Comparison of ENCODE assay signal across 8 mouse cellular contexts in the genomic region with DNA sequence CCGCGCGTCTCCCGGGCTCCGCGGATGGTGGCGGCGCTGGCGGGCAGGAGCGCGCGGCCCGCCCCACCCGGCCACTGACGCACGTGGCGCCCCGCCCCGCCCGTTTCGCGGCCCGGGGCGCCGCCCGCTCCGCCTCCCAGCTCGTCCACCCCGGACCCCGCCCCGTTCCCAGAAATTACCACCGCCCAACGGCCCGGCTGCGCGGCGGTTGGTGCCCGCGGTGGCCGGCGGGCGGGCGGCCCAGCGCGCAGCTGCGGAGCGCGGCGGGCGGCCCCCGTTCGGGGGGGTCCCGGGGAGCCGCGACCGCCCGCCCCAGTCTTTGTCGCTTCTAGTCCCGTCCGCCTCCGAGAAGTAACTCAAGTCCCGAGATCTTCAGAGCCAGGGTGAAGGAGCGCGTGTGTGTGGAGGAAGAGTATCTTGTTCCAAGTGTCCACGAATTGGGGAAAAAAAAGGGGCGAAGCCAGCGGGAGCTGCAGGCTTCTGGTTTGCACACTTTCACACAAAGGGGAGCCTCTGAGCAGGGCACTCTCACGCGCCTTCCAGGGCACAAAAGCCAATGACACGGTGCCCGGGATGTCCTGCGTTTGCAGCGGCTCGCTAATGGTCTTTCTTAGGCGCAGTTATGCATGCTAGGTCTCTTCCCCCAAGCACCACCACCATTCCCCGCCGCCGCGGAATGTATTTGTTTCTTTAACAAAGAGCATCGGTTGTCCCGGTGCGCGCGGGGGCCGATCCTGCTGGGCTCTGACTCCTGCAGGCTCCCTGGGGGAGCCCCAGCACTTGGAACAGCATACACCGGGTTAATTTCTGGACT. TPM values are rescaled to one million over a fixed set of nuclear protein-coding genes. Genes with fewer than 3 reads are reported as not detected.
DNase-seq lines count a peak whose midpoint lies in the region; ATAC-seq and TF ChIP-seq lines count a peak whose summit lies in the region.

No protein-coding gene starts in this region.

- H3K4me1 ChIP-seq in embryonic facial prominence, embryonic 14.5 days (ENCODE audit: control insufficient read depth, insufficient read depth, low read length): no peaks in the 10 kb centered on the region
- no peaks in the 10 kb centered on the region for H3K4me1 ChIP-seq in midbrain, postnatal 0 days (ENCODE audit: insufficient read depth, low read length)

- H3K27ac ChIP-seq in embryonic facial prominence, embryonic 14.5 days (replicated peaks; ENCODE audit: low read depth, low read length): peak overlapping the region; percentile 96
- peak overlapping the region; percentile 88 for H3K27ac ChIP-seq in midbrain, postnatal 0 days (ENCODE audit: low read depth, low read length)

- WGBS in embryonic facial prominence, embryonic 14.5 days: 1% methylated on average over 28 of the region's 86 CpGs
- WGBS in midbrain, postnatal 0 days: under 1% methylated on average over 42 of the region's 86 CpGs

- peak overlapping the region; percentile 70 for H3K4me2 ChIP-seq in embryonic facial prominence, embryonic 14.5 days (ENCODE audit: low read depth, low read length)
- H3K4me2 ChIP-seq in midbrain, postnatal 0 days (ENCODE audit: low read depth, low read length, poor library complexity, severe bottlenecking): peak overlapping the region; percentile 93

- peak; percentile 83 for ATAC-seq in embryonic facial prominence, embryonic 14.5 days (ENCODE audit: low read depth)
- ATAC-seq in midbrain, postnatal 0 days (ENCODE audit: low FRiP score): peak; percentile 82

- no peaks in the 10 kb centered on the region for H3K36me3 ChIP-seq in embryonic facial prominence, embryonic 14.5 days (ENCODE audit: control insufficient read depth, insufficient read depth, low read length)
- no peaks in the 10 kb centered on the region for H3K36me3 ChIP-seq in midbrain, postnatal 0 days (ENCODE audit: insufficient read depth, low read length)

- no peaks in the 10 kb centered on the region for H3K27me3 ChIP-seq in embryonic facial prominence, embryonic 14.5 days (replicated peaks; ENCODE audit: control insufficient read depth, insufficient read depth, low read length)
- H3K27me3 ChIP-seq in midbrain, postnatal 0 days (ENCODE audit: insufficient read depth, low read length): no peaks in the 10 kb centered on the region

- no peak for TF ChIP-seq CTCF in midbrain, postnatal 0 days (IDR thresholded peaks at IDR 0.05)

- H3K4me3 ChIP-seq in embryonic facial prominence, embryonic 14.5 days (ENCODE audit: low read depth, low read length): peak overlapping the region; percentile 91
- H3K4me3 ChIP-seq in midbrain, postnatal 0 days (ENCODE audit: low read depth, low read length): peak overlapping the region; percentile 94

- H3K9me3 ChIP-seq in embryonic facial prominence, embryonic 14.5 days (ENCODE audit: control insufficient read depth, low read length): no peaks in the 10 kb centered on the region
- no peaks in the 10 kb centered on the region for H3K9me3 ChIP-seq in midbrain, postnatal 0 days (ENCODE audit: low read length)

- H3K9ac ChIP-seq in embryonic facial prominence, embryonic 14.5 days (ENCODE audit: low read depth, low read length): peak overlapping the region; percentile 91
- H3K9ac ChIP-seq in midbrain, postnatal 0 days (replicated peaks; ENCODE audit: low read length, poor library complexity, severe bottlenecking): peak overlapping the region; percentile 76

- peak; percentile 66 for DNase-seq in 3T3-L1 (ENCODE audit: low read depth, low spot score)
- DNase-seq in adrenal gland, postnatal 4 days (ENCODE audit: low spot score in 2 of 2): peak; percentile 74 to 83
- peak; percentile 92 for DNase-seq in embryonic facial prominence, embryonic 14.5 days (ENCODE audit: low spot score)
- peak; percentile 89 to 90 for DNase-seq in heart, adult 9 months (ENCODE audit: low spot score in 2 of 2)
- DNase-seq in kidney, adult 9 months: peak; percentile 82
- peak; percentile 95 for DNase-seq in liver
- DNase-seq in midbrain, postnatal 0 days (ENCODE audit: low spot score): peak; percentile 81
- DNase-seq in spleen, postnatal 14 days (ENCODE audit: low spot score in 2 of 2): peak; percentile 77 to 81

RNA-seq across cellular contexts. Expression of gene Elf2, which starts 1.0 kb away (rescaled TPM):
- 100 to 1,000 TPM; 122 to 124 TPM for total RNA-seq in adrenal gland, postnatal 4 days (2021)
- 55.3 and 56.8 TPM in 2 replicates for polyA plus RNA-seq in embryonic facial prominence, embryonic 14.5 days (2014; fragmentation: Nextera tagmentation; extraction: Ambion mirVana)
- total RNA-seq in midbrain, postnatal 0 days (2014; rRNA removed): 38.7 and 45.6 TPM in 2 replicates
- 22.2 and 26.1 TPM in 2 replicates for polyA plus RNA-seq in midbrain, postnatal 0 days (2015; fragmentation: Nextera tagmentation; extraction: Ambion mirVana)

RNA-seq across cellular contexts. Expression of gene Mgarp, which starts 55.1 kb away (rescaled TPM):
- total RNA-seq in adrenal gland, postnatal 4 days (2021): 100 to 1,000 TPM; 477 to 530 TPM
- polyA plus RNA-seq in embryonic facial prominence, embryonic 14.5 days (2014; fragmentation: Nextera tagmentation; extraction: Ambion mirVana): 2.5 and 5.2 TPM in 2 replicates
- total RNA-seq in midbrain, postnatal 0 days (2014; rRNA removed): 0.49 TPM in 1 of 2 replicates, not detected in the other
- 0.40 and 0.49 TPM in 2 replicates for polyA plus RNA-seq in midbrain, postnatal 0 days (2015; fragmentation: Nextera tagmentation; extraction: Ambion mirVana)

Comparison
In these comparisons a context has a peak if more than half of its experiments do, and no peak if none do; other contexts are left out.
1. Peak in every context shown above with its lines: DNase-seq, ATAC-seq, H3K4me3 ChIP-seq and H3K27ac ChIP-seq.
2. RNA of gene Mgarp, which starts 55.1 kb away (total RNA-seq): 477 to 530 TPM in adrenal gland, postnatal 4 days; 0.49 TPM in midbrain, postnatal 0 days; every median in the first group is over 100 times any median in the second.